Mouse (Mus musculus): ENCODE measurements at regions not wholly inside any gene's neighbourhood (a gene's known extent, or its start where the extent isn't known, plus 50 kb on each side); places are given as distances from the start of the nearest gene placed in this dataset.

GRCm38 (mm10) chr10:119395048-119395447, 58.6 kb upstream of the Grip1 start:
- no peaks in the 10 kb centered on the region for H3K4me1 ChIP-seq (replicated peaks; ENCODE audit: control insufficient read depth, insufficient read depth, low read length)
- no peak overlapping the region for H3K4me3 ChIP-seq (ENCODE audit: control insufficient read depth, insufficient read depth, low read length)
- 77% methylated on average over 5 of the region's 5 CpGs for WGBS
- H3K27ac ChIP-seq (ENCODE audit: control insufficient read depth, insufficient read depth, low read length), result no peak overlapping the region
- no peaks in the 10 kb centered on the region for H3K27me3 ChIP-seq (ENCODE audit: control insufficient read depth, insufficient read depth, low read length)
- no peak for DNase-seq
- TF ChIP-seq CTCF (IDR thresholded peaks at IDR 0.05; ENCODE audit: borderline replicate concordance, control insufficient read depth, extremely low read depth, insufficient read depth, low read length, poor library complexity) (no peak), POLR2A (IDR thresholded peaks at IDR 0.05; ENCODE audit: control insufficient read depth, extremely low read depth, insufficient read depth, low read length, poor library complexity) (no peak)
- no peaks in the 10 kb centered on the region for H3K36me3 ChIP-seq (ENCODE audit: control insufficient read depth, insufficient read depth, low read length)

GRCm38 (mm10) chr10:119387924-119388323, 65.7 kb upstream of the Grip1 start:
- TF ChIP-seq CTCF (IDR thresholded peaks at IDR 0.05; ENCODE audit: borderline replicate concordance, control insufficient read depth, extremely low read depth, insufficient read depth, low read length, poor library complexity) (no peak), POLR2A (IDR thresholded peaks at IDR 0.05; ENCODE audit: control insufficient read depth, extremely low read depth, insufficient read depth, low read length, poor library complexity) (no peak)
- Histone ChIP-seq H3K4me3 (ENCODE audit: control insufficient read depth, insufficient read depth, low read length) (no peak overlapping the region), H3K36me3 (ENCODE audit: control insufficient read depth, insufficient read depth, low read length) (no peaks in the 10 kb centered on the region), H3K4me1 (replicated peaks; ENCODE audit: control insufficient read depth, insufficient read depth, low read length) (no peaks in the 10 kb centered on the region), H3K27ac (ENCODE audit: control insufficient read depth, insufficient read depth, low read length) (no peak overlapping the region), H3K27me3 (ENCODE audit: control insufficient read depth, insufficient read depth, low read length) (no peaks in the 10 kb centered on the region)
- no peak for DNase-seq
- WGBS, result 96% methylated on average over 3 of the region's 3 CpGs

GRCm38 (mm10) chr10:119382257-119382656, 71.4 kb upstream of the Grip1 start:
- DNase-seq, result peak; percentile 34
- 20% methylated on average over 11 of the region's 11 CpGs for WGBS

GRCm38 (mm10) chr10:119368566-119368965, 85.1 kb upstream of the Grip1 start:
- TF ChIP-seq CTCF (IDR thresholded peaks at IDR 0.05; ENCODE audit: borderline replicate concordance, control insufficient read depth, extremely low read depth, insufficient read depth, low read length, poor library complexity) (no peak), POLR2A (IDR thresholded peaks at IDR 0.05; ENCODE audit: control insufficient read depth, extremely low read depth, insufficient read depth, low read length, poor library complexity) (no peak)
- Histone ChIP-seq H3K27ac (ENCODE audit: control insufficient read depth, insufficient read depth, low read length) (no peak overlapping the region), H3K27me3 (ENCODE audit: control insufficient read depth, insufficient read depth, low read length) (no peaks in the 10 kb centered on the region), H3K36me3 (ENCODE audit: control insufficient read depth, insufficient read depth, low read length) (no peaks in the 10 kb centered on the region), H3K4me1 (replicated peaks; ENCODE audit: control insufficient read depth, insufficient read depth, low read length) (no peaks in the 10 kb centered on the region), H3K4me3 (ENCODE audit: control insufficient read depth, insufficient read depth, low read length) (no peak overlapping the region)
- 81% methylated on average over 5 of the region's 5 CpGs for WGBS
- no peak for DNase-seq

More at GRCm38 (mm10) chr10:119382257-119382656, 71.4 kb upstream of the Grip1 start:
- Histone ChIP-seq H3K27me3 (ENCODE audit: control insufficient read depth, insufficient read depth, low read length) (no peaks in the 10 kb centered on the region), H3K36me3 (ENCODE audit: control insufficient read depth, insufficient read depth, low read length) (no peaks in the 10 kb centered on the region), H3K4me1 (replicated peaks; ENCODE audit: control insufficient read depth, insufficient read depth, low read length) (no peaks in the 10 kb centered on the region), H3K4me3 (ENCODE audit: control insufficient read depth, insufficient read depth, low read length) (no peak overlapping the region), H3K27ac (ENCODE audit: control insufficient read depth, insufficient read depth, low read length) (no peak overlapping the region)
- TF ChIP-seq POLR2A (IDR thresholded peaks at IDR 0.05; ENCODE audit: control insufficient read depth, extremely low read depth, insufficient read depth, low read length, poor library complexity), result no peak

GRCm38 (mm10) chr10:119363616-119364015, 90.0 kb upstream of the Grip1 start:
- H3K27me3 ChIP-seq (ENCODE audit: control insufficient read depth, insufficient read depth, low read length), result no peaks in the 10 kb centered on the region
- WGBS, result 38% methylated on average over 3 of the region's 3 CpGs
- no peaks in the 10 kb centered on the region for H3K36me3 ChIP-seq (ENCODE audit: control insufficient read depth, insufficient read depth, low read length)
- H3K4me3 ChIP-seq (ENCODE audit: control insufficient read depth, insufficient read depth, low read length), result no peak overlapping the region
- DNase-seq, result peak; percentile 24
- H3K4me1 ChIP-seq (replicated peaks; ENCODE audit: control insufficient read depth, insufficient read depth, low read length), result no peaks in the 10 kb centered on the region
- H3K27ac ChIP-seq (ENCODE audit: control insufficient read depth, insufficient read depth, low read length), result no peak overlapping the region
- TF ChIP-seq POLR2A (IDR thresholded peaks at IDR 0.05; ENCODE audit: control insufficient read depth, extremely low read depth, insufficient read depth, low read length, poor library complexity), result no peak
- no peak for TF ChIP-seq CTCF (IDR thresholded peaks at IDR 0.05; ENCODE audit: borderline replicate concordance, control insufficient read depth, extremely low read depth, insufficient read depth, low read length, poor library complexity)

- no peak overlapping the region for H3K4me3 ChIP-seq (ENCODE audit: control insufficient read depth, insufficient read depth, low read length)
- no peak overlapping the region for H3K27ac ChIP-seq (ENCODE audit: control insufficient read depth, insufficient read depth, low read length)
- H3K27me3 ChIP-seq (ENCODE audit: control insufficient read depth, insufficient read depth, low read length), result no peaks in the 10 kb centered on the region
- WGBS, result 65% methylated on average over 7 of the region's 7 CpGs
- no peaks in the 10 kb centered on the region for H3K36me3 ChIP-seq (ENCODE audit: control insufficient read depth, insufficient read depth, low read length)
- TF ChIP-seq POLR2A (IDR thresholded peaks at IDR 0.05; ENCODE audit: control insufficient read depth, extremely low read depth, insufficient read depth, low read length, poor library complexity) (no peak), CTCF (IDR thresholded peaks at IDR 0.05; ENCODE audit: borderline replicate concordance, control insufficient read depth, extremely low read depth, insufficient read depth, low read length, poor library complexity) (no peak)
- H3K4me1 ChIP-seq (replicated peaks; ENCODE audit: control insufficient read depth, insufficient read depth, low read length), result no peaks in the 10 kb centered on the region
- DNase-seq, result no peak
These were observed 94.8 kb upstream of the Grip1 start for GRCm38 (mm10) chr10:119358730-119359292.
